Mouse (Mus musculus): ENCODE results near the gene Rab3a.

The Rab3a gene

DNA sequence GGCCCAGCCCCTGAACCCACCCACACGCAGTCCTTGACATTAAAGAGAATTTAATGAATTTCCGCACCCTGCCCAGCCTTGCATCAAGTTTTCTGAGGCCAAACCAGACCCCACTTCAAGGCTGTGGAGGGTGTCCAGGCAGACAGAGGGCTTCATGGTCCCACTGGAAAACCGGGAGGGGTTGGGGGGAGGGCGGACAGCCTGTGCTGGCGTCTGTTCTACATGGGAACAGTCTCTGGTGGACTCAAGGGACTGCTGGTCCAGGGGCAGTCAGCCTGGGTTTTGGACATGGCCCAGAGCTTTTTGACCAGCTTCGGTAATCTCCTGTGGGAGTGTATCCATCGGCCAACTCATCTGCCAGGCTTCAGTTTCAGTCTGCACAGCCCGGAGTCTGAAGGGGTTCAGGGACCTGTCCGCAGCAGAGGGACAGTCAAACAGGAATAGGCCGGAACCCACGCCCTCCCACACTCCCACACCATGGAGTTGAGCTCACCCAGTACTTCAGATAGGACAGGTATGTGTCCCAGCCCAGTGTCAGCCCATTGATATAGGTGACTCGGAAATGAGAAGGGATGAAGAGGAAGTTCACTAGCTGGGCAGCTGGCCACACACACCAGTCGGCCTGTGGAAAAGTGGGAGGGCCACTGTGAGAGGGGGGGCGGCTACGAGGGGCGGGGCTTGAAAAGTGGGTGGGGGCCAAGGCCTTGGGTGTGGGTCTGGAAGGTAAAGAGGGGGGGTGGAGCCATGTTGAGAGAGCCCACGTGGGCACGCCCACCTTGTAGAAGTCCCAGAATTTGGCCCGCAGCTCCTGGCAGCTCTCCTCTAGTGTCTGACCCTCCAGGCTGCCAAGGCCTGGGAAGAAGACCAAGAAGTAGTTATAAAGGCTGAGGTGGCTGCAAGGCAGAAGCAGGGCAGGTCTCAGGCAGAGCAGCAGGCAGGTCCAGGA is 4.4 kb downstream of the Rab3a start:
- no peak for DNase-seq (ENCODE audit: low spot score)

DNA sequence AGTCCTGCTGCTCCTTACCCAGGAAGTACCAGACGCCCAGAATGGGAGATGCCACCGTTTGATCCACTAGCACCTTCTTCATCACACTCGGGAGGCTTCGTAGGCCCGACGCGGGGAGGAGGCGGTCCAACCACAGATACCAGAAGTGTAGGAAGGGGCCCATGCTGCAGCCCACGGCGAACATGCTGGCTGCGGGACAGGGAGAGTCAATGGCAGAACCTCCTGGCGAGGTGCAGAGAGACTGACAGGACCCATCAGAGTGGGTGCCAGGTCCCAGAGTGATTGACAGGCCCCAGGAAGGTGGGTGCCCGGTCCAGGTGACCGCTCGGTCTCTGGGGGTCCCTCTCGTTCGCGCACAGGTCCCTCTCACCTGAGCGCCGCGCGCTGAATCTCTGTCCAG is 5.9 kb downstream of the Rab3a start:
- no peak for DNase-seq (ENCODE audit: low spot score)

DNA sequence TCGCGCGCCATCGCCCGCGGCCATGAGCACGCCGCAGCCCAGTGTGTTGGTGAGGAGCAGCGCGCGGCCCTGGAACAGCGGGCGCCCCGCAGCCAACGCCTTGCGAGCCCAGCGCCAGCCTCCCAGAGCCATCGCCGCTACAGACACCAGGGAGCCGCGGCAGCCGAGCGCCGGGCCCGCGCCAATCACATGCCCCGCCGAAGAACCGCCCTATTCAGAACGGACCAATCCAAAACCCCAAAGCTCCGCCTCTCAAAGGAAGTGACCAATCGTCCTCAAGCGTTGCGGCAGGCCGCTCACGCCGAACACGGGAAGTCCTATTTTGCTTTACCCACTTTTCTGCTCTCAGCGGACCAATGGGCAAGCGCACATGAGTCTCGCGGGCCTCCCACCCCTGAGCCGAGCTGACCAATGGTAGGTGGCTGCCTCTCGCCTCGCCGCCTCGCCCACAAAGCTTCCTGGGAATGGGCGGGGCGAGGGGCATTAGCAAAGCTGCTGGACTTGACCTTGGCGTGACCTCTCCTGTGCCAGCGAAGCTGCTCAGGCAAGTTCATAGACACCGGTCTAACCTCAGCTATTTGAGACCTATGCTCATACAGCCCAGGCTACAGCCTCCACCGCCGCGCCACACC is 6.4 kb downstream of the Rab3a start, which contains the start of gene Mpv17l2:
Mpv17l2 (minus strand) TSS at position 172 of the 632 bp plus-strand sequence.
- DNase-seq (ENCODE audit: low spot score), result peak; percentile 99

DNA sequence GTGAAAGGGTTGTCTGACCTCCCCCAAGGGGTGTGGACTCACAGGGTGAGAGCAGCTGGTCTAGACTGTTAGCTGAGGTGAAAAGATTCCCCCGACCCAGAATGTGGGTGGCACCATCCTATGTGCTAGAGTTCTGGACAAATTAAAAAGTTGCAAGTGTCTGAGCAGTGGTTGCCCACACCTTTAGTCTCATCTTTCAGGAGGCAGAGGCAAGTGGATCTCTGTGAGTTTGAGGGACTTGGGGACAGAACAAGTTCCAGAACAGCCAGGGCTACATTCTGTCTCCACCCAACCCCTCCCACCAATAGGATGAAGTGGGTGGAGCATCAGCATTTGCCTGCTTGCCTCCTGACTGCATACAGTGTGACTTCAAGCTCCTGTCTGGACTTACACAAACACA is 7.6 kb downstream of the Rab3a start:
- no peak for DNase-seq (ENCODE audit: low spot score)

DNA sequence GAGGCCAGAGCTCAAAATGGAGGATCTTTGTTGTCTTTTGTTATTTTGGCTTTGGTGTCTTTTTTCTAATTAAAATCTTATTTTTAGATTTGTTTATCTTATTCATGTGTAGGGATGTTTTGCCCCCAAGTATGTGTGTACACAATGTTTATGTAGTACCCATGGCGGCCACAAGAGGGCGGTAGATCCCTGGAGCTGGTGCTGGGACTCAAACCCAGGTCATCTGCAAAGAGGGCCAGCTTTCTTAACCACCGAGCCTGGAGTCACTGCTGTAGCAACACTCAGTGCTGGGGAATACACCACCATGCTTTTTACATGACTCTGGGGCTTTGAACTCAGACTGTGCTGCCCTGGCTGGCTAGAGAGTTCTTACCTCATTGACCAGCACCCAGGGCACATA is 8.9 kb downstream of the Rab3a start:
- peak; percentile 74 for DNase-seq (ENCODE audit: low spot score)

DNA sequence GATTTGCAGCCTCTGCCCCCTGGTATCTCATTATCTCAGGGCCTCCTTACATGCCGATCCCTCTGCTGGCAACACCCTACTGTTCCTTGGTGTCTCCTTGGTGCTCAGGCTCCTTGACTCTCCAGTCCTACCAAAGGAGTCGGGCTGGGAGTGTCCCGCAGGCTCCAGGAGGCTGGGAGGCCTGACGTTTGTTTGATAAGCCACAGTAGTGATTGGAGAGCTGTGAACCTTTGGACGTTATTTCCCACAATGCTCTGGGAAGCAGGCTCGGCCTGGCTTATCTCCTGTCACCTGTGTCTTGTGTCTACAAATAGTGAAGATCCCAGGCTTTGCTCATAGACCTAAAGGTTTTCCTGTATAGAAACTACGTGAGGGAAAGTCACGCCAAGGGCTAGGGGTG is 9.5 kb downstream of the Rab3a start:
- no peak for DNase-seq (ENCODE audit: low spot score)

DNA sequence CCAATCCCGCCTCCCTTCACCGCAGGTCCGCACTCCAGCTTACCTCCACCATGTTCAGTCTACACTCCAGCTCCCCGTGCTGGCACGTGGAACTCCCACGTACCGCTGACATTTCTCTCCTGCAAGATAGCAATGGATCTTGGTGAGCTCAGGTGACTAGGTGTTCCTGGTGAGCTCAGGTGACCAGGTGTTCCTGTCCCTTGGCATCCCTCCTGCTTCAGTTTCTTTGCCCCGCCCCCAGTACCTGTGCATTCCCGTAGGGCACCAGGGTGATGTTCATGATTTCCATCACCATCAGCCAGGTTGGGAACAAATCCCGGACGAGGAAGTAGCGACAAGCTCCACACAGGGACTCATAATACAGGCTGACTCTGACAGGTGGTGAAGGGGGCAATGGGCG is 10.2 kb downstream of the Rab3a start:
- DNase-seq (ENCODE audit: low spot score), result no peak

DNA sequence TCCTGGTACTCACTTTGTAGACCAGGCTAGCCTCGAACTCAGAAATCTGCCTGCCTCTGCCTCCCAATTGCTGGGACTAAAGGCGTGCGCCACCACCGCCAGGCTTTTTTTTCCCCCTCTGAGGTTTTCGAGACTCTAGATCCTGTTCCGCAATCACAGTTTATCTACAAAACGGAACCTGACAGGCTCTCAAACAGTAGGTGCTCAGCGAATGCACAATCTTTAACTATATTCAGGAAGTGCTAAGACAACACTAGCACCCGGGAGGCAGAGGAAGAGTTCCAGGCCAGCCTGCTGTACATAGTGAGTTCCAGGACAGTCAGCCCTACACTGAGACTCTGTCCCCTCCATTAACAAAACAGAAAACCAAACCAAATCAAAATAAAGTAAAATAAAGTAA is 10.8 kb downstream of the Rab3a start:
- DNase-seq (ENCODE audit: low spot score), result no peak

DNA sequence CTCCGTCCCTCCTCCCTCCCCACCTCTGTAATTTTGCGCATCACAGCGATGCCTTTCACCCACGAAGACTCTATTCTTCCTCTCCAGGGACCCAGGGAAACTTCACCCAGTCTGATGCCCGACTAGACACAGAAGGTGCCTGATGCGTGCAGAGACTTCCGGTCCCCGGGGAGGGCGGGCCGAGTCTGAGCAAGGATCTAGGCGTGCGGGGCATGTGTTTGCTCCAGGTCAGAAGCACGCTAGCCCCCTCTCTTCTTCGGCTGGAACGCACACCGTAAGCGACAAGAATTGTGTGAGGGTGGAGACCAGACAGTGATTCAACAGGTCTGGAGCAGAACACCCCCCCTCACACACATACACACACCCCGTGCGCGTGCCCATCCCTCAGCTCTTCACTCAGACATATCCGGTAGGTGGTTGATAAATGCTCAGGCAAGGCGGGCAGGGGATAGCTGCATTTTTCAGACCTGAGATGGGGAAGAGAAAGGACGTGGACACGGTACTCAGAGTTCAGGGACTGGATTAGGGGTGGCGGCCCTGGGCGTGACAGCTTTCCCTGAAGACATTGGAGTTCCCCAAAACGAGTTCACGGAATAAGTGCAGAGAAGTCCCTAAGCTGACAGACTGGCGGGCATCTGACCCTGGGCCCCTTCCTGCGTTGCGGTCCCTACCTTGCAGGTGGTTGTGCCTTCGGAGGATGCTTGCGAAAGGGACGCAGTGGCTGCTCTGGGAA is 11.5 kb downstream of the Rab3a start:
- peak; percentile 56 for DNase-seq (ENCODE audit: low spot score)

DNA sequence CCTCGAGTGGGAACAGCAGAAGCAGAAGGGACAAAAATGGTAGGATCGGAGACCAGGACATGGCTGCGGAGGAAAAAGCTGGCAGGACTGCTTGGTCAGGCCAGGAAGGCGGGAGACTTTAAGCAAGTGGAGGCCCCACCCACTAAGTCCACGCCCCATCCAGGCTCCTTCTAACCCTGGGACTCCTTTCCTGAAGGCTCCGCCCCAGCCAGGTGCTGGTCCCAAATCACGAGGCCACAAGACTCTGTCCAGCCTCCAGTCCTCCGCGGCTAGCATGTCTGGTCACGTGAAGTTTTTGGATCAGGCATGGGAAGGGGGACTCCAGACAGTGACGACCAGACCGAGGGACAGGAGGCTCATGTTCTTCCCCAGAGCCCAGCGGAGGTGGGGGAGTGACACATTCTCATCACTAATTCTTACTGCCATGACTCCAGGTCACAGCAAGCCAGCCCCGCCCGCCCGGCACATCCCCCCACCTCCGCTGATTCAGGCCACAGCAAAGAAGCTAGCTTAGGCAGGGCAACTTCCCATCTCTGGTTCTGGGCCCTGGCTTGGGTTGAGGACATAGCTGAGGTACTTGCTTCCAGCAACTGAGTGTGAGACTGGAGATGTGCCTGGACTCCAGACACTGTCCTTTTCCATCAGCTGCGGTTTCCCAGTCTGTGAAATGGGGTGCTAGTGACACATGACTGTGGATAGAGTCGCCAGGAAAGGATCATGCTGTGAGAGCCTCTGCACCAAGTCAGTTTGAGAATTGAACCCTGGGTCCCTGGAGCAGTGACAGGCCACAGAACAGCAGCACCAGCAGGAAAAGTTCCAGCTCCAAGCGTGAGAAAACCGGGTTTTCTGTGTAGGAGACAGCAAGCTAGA is 12.3 kb downstream of the Rab3a start:
- DNase-seq (ENCODE audit: low spot score), result peak; percentile 81

DNA sequence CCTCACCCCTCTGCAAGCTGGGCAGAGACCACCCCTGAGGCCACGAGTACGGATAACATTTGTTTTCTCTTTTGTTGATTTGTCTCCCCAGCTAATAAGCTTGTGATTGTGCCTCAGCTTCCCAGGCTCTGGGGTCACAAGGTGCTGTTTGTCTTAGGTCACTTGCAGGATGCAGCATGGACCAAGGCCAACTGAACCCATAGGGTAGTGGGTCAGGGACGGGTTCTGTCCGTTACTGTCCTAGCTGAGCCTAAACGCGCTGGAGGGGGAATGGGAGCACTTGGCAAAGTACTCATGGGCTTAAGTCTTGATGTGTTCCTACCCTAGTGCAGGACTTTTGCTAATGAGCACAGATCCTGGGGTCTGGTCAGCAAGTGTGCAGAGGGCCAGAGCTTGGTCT is 13.0 kb downstream of the Rab3a start:
- no peak for DNase-seq (ENCODE audit: low spot score)

DNA sequence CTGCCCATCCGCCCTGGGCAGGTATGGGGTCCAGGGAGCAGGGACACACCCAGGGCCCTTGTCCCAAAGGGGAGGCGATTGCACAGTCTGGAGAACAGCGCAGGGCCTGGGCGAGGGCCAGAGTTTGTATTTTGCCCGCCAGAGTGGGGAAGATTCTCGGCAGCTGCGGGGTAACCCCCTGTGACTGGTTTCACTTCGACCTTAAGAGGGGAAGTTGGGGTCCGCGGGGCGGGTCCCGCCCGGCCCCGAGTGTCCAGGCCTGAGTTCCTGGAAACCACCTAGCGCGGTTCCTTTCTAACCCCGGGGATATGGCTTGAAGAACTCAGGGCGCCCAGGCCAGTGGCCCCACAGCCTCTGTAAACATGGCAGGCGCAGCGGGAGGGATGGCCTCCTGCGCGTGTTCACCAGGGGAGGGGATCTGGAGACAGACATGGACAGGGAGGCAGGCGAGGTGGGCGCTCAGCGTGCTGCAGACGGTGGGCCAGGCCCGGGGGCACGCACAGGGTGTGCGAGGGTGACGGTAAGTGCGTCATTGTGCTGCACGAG is 13.8 kb downstream of the Rab3a start:
- DNase-seq (ENCODE audit: low spot score), result no peak

DNA sequence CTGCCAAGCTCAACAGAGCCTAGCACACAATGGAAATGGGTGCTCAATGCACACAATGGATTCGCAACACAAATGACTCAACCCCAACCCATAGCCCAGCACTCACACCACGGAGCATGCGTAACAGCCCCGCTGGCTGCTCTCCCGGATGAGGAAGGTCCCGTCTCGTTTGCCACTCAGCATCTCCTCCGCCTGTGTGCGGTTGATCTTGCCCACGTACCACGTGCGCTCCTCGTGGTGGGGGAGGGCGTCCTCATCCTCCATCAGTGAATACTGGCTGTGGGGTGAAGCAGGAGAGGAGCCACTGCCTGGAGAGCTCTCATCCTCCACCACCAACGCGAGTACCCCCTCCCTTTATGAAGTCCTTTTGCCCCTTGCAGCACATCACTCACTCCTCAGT is 14.5 kb downstream of the Rab3a start:
- DNase-seq (ENCODE audit: low spot score), result no peak

DNA sequence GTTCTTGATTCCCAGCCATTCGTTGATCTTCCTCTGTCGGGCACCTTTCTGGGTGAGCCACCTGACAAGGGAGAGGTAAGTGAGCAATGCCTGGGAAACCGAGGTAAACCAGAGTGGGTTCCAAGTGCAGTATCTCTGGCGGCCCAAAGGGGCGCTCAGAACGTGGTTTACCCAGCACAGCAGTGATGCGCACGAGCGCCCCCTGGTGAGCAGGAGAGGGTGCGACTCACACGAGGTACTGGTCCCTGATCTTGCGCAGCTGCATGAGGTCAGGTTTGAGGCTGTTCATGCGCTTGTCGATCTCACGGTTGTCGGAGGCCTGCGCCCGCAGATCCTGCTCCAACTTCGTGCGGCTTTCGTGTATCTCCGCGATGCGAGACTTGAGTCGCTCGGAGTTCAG is 14.9 kb downstream of the Rab3a start:
- DNase-seq (ENCODE audit: low spot score), result peak; percentile 97

DNA sequence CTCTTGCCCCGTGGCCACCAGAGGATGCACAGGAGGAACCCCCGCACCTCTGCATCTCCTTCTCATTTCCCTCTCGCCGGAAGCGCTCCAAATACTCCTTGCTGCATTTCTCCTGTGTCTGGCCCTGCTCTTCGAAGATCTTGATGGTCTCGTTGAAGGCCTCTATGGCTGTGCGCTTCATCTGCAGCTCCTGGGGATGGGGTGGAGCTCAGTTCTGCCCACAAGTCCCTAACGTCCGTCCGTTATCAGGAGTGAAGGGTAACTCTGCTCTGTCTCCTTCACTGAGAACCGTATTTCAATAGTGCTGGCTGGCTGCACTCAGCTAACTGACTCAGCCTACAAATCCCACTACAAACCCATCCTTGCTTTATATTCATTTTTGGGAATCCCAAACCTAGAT is 15.4 kb downstream of the Rab3a start:
- no peak for DNase-seq (ENCODE audit: low spot score)

DNA sequence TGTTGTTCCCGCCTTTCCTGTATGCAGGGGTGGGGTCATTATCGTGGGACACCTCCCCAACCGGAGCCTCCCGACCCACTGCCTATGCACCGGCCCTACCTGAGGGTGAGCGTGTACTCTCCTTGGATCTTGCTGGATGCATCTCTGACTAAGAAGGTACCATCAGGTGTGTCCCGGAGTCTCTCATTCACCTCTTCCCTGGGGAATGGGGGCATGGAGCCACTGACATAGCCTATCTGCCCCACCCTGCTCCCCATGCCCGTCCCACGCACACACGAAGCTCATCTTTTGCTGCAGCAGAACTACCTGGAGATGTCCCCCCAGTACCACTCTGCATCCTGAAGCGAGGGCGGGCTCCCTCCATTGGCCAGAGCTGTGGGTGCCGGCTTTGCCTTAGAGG is 16.3 kb downstream of the Rab3a start:
- DNase-seq (ENCODE audit: low spot score), result no peak

DNA sequence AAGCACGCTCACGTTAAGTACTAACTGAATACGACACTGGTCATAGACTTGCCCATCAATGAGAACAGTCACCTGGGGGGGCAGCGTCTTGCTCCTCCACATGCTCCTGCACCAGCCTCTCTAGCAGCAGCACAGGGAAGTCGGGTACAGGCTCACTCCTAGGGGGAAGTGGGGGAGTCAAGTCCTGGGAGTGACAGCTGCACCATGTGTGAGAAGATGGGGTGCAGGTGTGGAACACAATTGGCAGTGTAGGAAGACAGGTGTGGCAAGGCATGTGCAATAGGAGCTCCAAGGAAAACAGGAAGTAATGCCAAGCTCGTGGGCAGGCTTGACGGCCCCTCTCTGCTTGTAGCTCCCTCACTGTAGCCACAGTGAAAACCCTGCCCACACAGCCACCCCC is 16.7 kb downstream of the Rab3a start:
- no peak for DNase-seq (ENCODE audit: low spot score)

DNA sequence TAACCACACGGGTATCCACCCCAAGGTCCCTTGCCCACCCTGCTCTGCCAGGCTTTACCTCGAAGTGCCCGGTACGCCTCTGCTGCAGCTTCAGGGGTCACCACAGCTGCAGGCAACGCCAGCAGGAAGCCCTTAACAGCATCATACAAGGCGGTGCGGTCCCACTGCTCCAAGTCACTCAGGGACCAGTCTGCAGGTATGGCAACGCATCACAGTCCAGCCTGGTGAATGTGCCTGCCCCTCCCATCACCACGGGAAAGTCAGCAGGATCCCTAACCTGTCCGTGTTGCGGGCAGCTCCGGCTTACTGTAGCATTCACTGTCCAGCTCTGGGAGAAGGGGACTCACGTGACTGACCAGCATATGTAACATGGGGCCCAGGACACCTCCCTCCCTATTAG is 17.6 kb downstream of the Rab3a start:
- DNase-seq (ENCODE audit: low spot score), result no peak

DNA sequence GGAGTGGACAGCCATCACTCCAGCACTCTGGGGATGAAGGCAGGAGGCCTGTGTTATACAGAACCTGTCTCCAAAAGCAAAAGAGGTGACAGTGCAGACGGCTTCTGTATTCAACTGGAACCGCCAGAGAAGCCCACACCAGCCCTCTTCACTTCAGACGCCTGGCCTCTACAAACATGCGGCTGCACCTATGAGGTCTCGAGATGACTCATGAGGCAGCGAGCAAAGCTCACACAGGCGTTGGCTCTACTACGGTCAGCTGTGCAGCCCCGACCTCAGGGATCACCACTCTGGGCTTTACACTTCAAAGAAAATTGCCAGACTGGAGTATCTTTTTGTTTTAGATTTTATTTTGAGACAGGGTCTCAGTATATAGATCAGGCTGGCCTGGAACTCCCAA is 18.4 kb downstream of the Rab3a start:
- no peak for DNase-seq (ENCODE audit: low spot score)

DNA sequence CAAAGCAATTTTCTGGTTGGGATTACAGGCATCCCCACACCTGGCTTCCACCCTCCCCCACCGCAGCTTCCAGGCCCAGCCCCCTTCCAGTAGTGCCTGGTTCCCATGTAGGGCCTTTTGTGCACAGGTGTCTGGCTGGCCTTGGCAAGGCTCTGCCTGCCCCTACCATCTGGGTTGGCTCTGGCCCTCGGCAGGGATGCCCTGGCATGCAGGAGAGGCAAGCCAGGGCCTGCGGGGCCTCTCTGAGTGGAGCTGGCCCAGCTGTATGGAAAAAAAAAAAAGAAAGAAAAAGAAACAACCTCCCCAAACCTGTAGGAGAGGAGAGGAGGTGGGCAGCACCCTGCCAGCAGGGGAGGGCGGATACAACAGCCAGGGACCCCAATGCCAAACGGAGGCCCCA is 18.9 kb downstream of the Rab3a start:
- no peak for DNase-seq (ENCODE audit: low spot score)

DNA sequence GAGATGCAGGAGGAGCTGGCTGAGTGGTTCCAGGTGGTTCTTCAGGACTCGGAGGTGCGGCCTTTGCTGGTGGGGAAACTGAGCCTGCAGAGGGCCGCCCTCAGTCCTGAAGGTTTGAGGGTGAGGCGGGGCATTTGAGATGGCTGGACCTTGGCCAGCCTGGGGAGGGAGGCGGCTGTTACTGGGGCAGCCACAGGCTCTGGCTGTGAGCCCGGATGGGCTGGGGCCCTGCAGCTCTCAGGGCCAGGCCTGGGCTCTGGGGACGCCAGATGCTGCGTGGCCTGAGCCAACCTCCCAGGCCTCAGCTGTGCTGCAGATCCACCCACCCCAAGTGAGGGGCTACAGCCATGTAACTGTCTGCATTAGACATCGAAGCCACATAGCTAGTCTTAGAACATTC is 19.4 kb downstream of the Rab3a start:
- no peak for DNase-seq (ENCODE audit: low spot score)

DNA sequence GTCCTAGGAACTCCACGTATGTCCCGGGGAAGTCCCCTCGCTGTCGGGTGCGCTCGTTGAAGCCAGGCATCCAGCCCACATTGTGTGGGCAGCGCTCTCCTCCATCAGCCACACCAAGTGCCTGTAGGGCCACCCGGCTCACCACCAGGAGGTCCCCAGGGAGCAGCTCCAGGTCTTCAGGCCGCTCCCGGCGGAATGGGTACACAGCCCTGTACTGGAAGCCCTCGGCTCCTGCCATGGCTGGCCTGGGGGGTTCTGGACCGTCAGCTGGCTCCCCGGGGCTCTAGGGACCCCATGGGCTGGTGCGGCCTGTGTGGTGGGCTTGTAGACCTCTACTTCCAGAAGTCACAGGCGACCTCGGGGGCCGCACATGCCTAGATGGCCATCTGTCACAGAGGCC is 20.3 kb downstream of the Rab3a start:
- no peak for DNase-seq (ENCODE audit: low spot score)
